ENCODE assay signal across 8 mouse cellular contexts in the genomic region with DNA sequence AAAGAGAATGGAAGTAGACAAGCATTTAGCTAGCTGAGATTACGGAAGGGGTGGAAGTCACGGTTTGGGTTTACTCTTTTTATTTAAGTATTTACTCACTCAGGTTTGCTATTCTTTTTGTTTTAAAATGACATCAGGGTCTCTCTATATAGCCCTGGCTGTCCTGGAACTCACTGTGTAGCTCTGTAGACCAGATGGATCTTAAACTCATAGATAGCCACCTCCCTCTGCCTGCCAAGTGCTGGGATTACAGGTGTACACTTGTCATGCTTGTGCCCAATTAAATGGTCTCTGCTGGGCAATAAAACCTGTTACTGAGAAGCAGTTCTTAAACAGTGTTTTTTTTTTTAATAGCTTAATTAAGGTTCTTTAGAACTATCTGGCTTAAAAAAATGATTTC. TPM values are rescaled to one million over a fixed set of nuclear protein-coding genes. Genes with fewer than 3 reads are reported as not detected.
DNase-seq lines count a peak whose midpoint lies in the region; ATAC-seq lines count a peak whose summit lies in the region.

No protein-coding gene starts in this region.

- no peaks in the 10 kb centered on the region for H3K9me3 ChIP-seq in heart, embryonic 12.5 days (replicated peaks)
- H3K9me3 ChIP-seq in forebrain, embryonic 15.5 days: no peaks in the 10 kb centered on the region
- no peaks in the 10 kb centered on the region for H3K9me3 ChIP-seq in limb, embryonic 11.5 days (ENCODE audit: control insufficient read depth, low read length)

- peak overlapping the region; percentile 68 for H3K9ac ChIP-seq in heart, embryonic 12.5 days
- H3K9ac ChIP-seq in forebrain, embryonic 15.5 days (replicated peaks): peak overlapping the region; percentile 76
- H3K9ac ChIP-seq in limb, embryonic 11.5 days (ENCODE audit: low read length): no peak overlapping the region

- H3K4me3 ChIP-seq in heart, embryonic 12.5 days: peak overlapping the region; percentile 88
- peak overlapping the region; percentile 80 for H3K4me3 ChIP-seq in forebrain, embryonic 15.5 days
- H3K4me3 ChIP-seq in limb, embryonic 11.5 days (ENCODE audit: low read depth, low read length): peak overlapping the region; percentile 98

- WGBS in heart, embryonic 12.5 days: 55% methylated on average over 2 of the region's 2 CpGs
- WGBS in forebrain, embryonic 15.5 days: 19% methylated on average over 2 of the region's 2 CpGs
- 79% methylated on average over 2 of the region's 2 CpGs for WGBS in limb, embryonic 11.5 days

- ATAC-seq in heart, embryonic 12.5 days (ENCODE audit: insufficient number of reproducible peaks, low FRiP score): no peak
- ATAC-seq in forebrain, embryonic 15.5 days (replicated peaks): no peak
- ATAC-seq in limb, embryonic 11.5 days (ENCODE audit: insufficient number of reproducible peaks, low FRiP score, low TSS enrichment, low read depth): no peak

- H3K4me2 ChIP-seq in heart, embryonic 12.5 days: peak overlapping the region; percentile 68
- H3K4me2 ChIP-seq in forebrain, embryonic 15.5 days (replicated peaks): peak overlapping the region; percentile 79
- H3K4me2 ChIP-seq in limb, embryonic 11.5 days (ENCODE audit: low read depth, severe bottlenecking): peak overlapping the region; percentile 49

- peaks cover 10% of the 10 kb centered on the region; the same call in 1 of the 2 replicates for H3K4me1 ChIP-seq in heart, embryonic 12.5 days (replicated peaks)
- peaks cover 35% of the 10 kb centered on the region for H3K4me1 ChIP-seq in forebrain, embryonic 15.5 days
- H3K4me1 ChIP-seq in limb, embryonic 11.5 days (ENCODE audit: control insufficient read depth, insufficient read depth, low read length): no peaks in the 10 kb centered on the region

- no peak for DNase-seq in heart, adult 18-20 months
- DNase-seq in T-cell, adult 2 months (ENCODE audit: low spot score): peak; percentile 25
- DNase-seq in limb, embryonic 11.5 days (ENCODE audit: low spot score): no peak
- DNase-seq in naive thymus-derived CD4-positive, alpha-beta T cell, adult 2 months (ENCODE audit: low read depth): peak; percentile 44
- no peak for DNase-seq in urinary bladder, adult 18-20 months (ENCODE audit: low spot score in 2 of 2)
- DNase-seq in left cerebral cortex, adult 18-20 months (ENCODE audit: low spot score in 2 of 2): no peak

- H3K27ac ChIP-seq in heart, embryonic 12.5 days (ENCODE audit: poor library complexity, severe bottlenecking): no peak overlapping the region
- no peak overlapping the region for H3K27ac ChIP-seq in forebrain, embryonic 15.5 days (replicated peaks)
- H3K27ac ChIP-seq in limb, embryonic 11.5 days (replicated peaks; ENCODE audit: low read depth, low read length): no peak overlapping the region

- H3K27me3 ChIP-seq in heart, embryonic 12.5 days (replicated peaks): no peaks in the 10 kb centered on the region
- no peaks in the 10 kb centered on the region for H3K27me3 ChIP-seq in forebrain, embryonic 15.5 days
- H3K27me3 ChIP-seq in limb, embryonic 11.5 days (ENCODE audit: control insufficient read depth, insufficient read depth, low read length): no peaks in the 10 kb centered on the region

- H3K36me3 ChIP-seq in heart, embryonic 12.5 days: 0 out of 2 replicates have a peak, but pooled peaks cover 5% of the 10 kb centered on the region
- H3K36me3 ChIP-seq in forebrain, embryonic 15.5 days: no peaks in the 10 kb centered on the region
- no peaks in the 10 kb centered on the region for H3K36me3 ChIP-seq in limb, embryonic 11.5 days (ENCODE audit: control insufficient read depth, insufficient read depth, low read length)

RNA-seq across cellular contexts. Expression of gene Arf4, which starts 2.1 kb away (rescaled TPM):
- 466 and 469 TPM in 2 replicates for polyA plus RNA-seq in heart, embryonic 12.5 days (2016; fragmentation: Nextera tagmentation; extraction: Ambion mirVana)
- total RNA-seq in heart, adult 18-20 months (2021): 10 to 100 TPM; 74.7 to 77.3 TPM
- polyA plus RNA-seq in forebrain, embryonic 15.5 days (2015; fragmentation: Nextera tagmentation; extraction: Ambion mirVana): 630 and 640 TPM in 2 replicates
- polyA plus RNA-seq in limb, embryonic 11.5 days (2014; fragmentation: Nextera tagmentation; extraction: Ambion mirVana): 581 and 585 TPM in 2 replicates
- total RNA-seq in left cerebral cortex, adult 18-20 months (2021): 100 to 1,000 TPM; 105 to 110 TPM

RNA-seq across cellular contexts. Expression of gene Pde12, which starts 29.7 kb away (rescaled TPM):
- 9.4 and 10.4 TPM in 2 replicates for polyA plus RNA-seq in heart, embryonic 12.5 days (2016; fragmentation: Nextera tagmentation; extraction: Ambion mirVana)
- 1 to 10 TPM; 5.3 to 5.5 TPM for total RNA-seq in heart, adult 18-20 months (2021)
- 12.7 and 13.1 TPM in 2 replicates for polyA plus RNA-seq in forebrain, embryonic 15.5 days (2015; fragmentation: Nextera tagmentation; extraction: Ambion mirVana)
- 12.7 and 13.5 TPM in 2 replicates for polyA plus RNA-seq in limb, embryonic 11.5 days (2014; fragmentation: Nextera tagmentation; extraction: Ambion mirVana)
- total RNA-seq in left cerebral cortex, adult 18-20 months (2021): 1 to 10 TPM; 9.1 to 9.3 TPM

RNA-seq across cellular contexts. Expression of gene Dnah12, which starts 53.1 kb away (rescaled TPM):
- polyA plus RNA-seq in heart, embryonic 12.5 days (2016; fragmentation: Nextera tagmentation; extraction: Ambion mirVana): 0.05 TPM in 1 of 2 replicates, not detected in the other
- total RNA-seq in heart, adult 18-20 months (2021): under 1 TPM; 0.15 to 0.31 TPM
- polyA plus RNA-seq in forebrain, embryonic 15.5 days (2015; fragmentation: Nextera tagmentation; extraction: Ambion mirVana): 0.09 and 0.10 TPM in 2 replicates
- not detected in 2 replicates for polyA plus RNA-seq in limb, embryonic 11.5 days (2014; fragmentation: Nextera tagmentation; extraction: Ambion mirVana)
- under 1 TPM; 0.21 to 0.26 TPM for total RNA-seq in left cerebral cortex, adult 18-20 months (2021)

Comparison
In these comparisons a context has a peak if more than half of its experiments do, and no peak if none do; other contexts are left out.
1. DNase-seq: peak in T-cell, adult 2 months (single experiment) and naive thymus-derived CD4-positive, alpha-beta T cell, adult 2 months (single experiment); none in heart, adult 18-20 months (0 of 2), limb, embryonic 11.5 days (single experiment), urinary bladder, adult 18-20 months (0 of 2) and left cerebral cortex, adult 18-20 months (0 of 2).
2. Peak in every context shown above with its lines, with median percentiles within 50 percentile points of each other: H3K4me2 ChIP-seq and H3K4me3 ChIP-seq.